Mouse (Mus musculus) liver, postnatal 0 days (tissue): ENCODE results near the gene Popdc2.

Experiments used
- CTCF ChIP-seq: sonication (generic); IDR thresholded peaks from 2 replicates; pipeline ENCODE4 v1.5.1; 2016; ENCODE audit warnings: antibody characterized with exemption, low read depth
- EP300 ChIP-seq: IDR thresholded peaks from 2 replicates; pipeline ENCODE4 v1.6.1; 2016; ENCODE audit warnings: antibody characterized with exemption, low read depth, mild to moderate bottlenecking

GRCm38 (mm10) chr16:38366231-38366630, 4.2 kb downstream of the Popdc2 start:
- TF ChIP-seq CTCF: no peak
- no peak for TF ChIP-seq EP300
